Mouse (Mus musculus): Measurements from ENCODE around the gene Ankmy2. TPM values are rescaled to one million over a fixed set of nuclear protein-coding genes. Genes with fewer than 3 reads are reported as not detected.
A peak's percentile ranks its signal among the peaks of the same experiment; 100 is the strongest.

Gene Ankmy2
- 1 to 10 TPM; 4.0 to 6.6 (median 5.7) TPM for total RNA-seq (2022)

GRCm38 (mm10) chr12:36156637-36157303, at the start of gene Ankmy2:
Gene Ankmy2, plus strand, starts transcription at chr12:36157114.
- peak; percentile 73 to 86 for DNase-seq (ENCODE audit: low spot score in 2 of 2)

GRCm38 (mm10) chr12:36108442-36108841, 48.5 kb upstream of the Ankmy2 start:
- no peak for DNase-seq (ENCODE audit: low spot score in 2 of 2)

GRCm38 (mm10) chr12:36110457-36110856, 46.5 kb upstream of the Ankmy2 start:
- DNase-seq (ENCODE audit: low spot score in 2 of 2): no peak

GRCm38 (mm10) chr12:36111110-36111509, 45.8 kb upstream of the Ankmy2 start:
- DNase-seq (ENCODE audit: low spot score in 2 of 2): no peak

GRCm38 (mm10) chr12:36112081-36112480, 44.8 kb upstream of the Ankmy2 start:
- DNase-seq (ENCODE audit: low spot score in 2 of 2): no peak

GRCm38 (mm10) chr12:36117161-36117560, 39.8 kb upstream of the Ankmy2 start:
- no peak for DNase-seq (ENCODE audit: low spot score in 2 of 2)

- DNase-seq (ENCODE audit: low spot score in 2 of 2): no peak
These were observed 37.7 kb upstream of the Ankmy2 start for GRCm38 (mm10) chr12:36119244-36119643.

- DNase-seq (ENCODE audit: low spot score in 2 of 2): no peak
These were observed 30.9 kb upstream of the Ankmy2 start for GRCm38 (mm10) chr12:36126049-36126448.

GRCm38 (mm10) chr12:36129826-36130225, 27.1 kb upstream of the Ankmy2 start:
- DNase-seq (ENCODE audit: low spot score in 2 of 2): no peak

- no peak for DNase-seq (ENCODE audit: low spot score in 2 of 2)
These were observed 24.7 kb upstream of the Ankmy2 start for GRCm38 (mm10) chr12:36132254-36132653.

GRCm38 (mm10) chr12:36132668-36133067, 24.2 kb upstream of the Ankmy2 start:
- no peak for DNase-seq (ENCODE audit: low spot score in 2 of 2)

GRCm38 (mm10) chr12:36133547-36133946, 23.4 kb upstream of the Ankmy2 start:
- DNase-seq (ENCODE audit: low spot score in 2 of 2): no peak

- DNase-seq (ENCODE audit: low spot score in 2 of 2): no peak
These were observed 22.8 kb upstream of the Ankmy2 start for GRCm38 (mm10) chr12:36134111-36134510.

GRCm38 (mm10) chr12:36135409-36135808, 21.5 kb upstream of the Ankmy2 start:
- DNase-seq (ENCODE audit: low spot score in 2 of 2): no peak

GRCm38 (mm10) chr12:36136285-36136684, 20.6 kb upstream of the Ankmy2 start:
- DNase-seq (ENCODE audit: low spot score in 2 of 2): no peak

- DNase-seq (ENCODE audit: low spot score in 2 of 2): no peak
These were observed 19.7 kb upstream of the Ankmy2 start for GRCm38 (mm10) chr12:36137192-36137591.

GRCm38 (mm10) chr12:36140401-36140800, 16.5 kb upstream of the Ankmy2 start:
- DNase-seq (ENCODE audit: low spot score in 2 of 2): no peak

- no peak for DNase-seq (ENCODE audit: low spot score in 2 of 2)
These were observed 10.5 kb upstream of the Ankmy2 start for GRCm38 (mm10) chr12:36146230-36147011.

- no peak for DNase-seq (ENCODE audit: low spot score in 2 of 2)
These were observed 6.6 kb upstream of the Ankmy2 start for GRCm38 (mm10) chr12:36150265-36150664.

GRCm38 (mm10) chr12:36150737-36151136, 6.2 kb upstream of the Ankmy2 start:
- no peak for DNase-seq (ENCODE audit: low spot score in 2 of 2)

GRCm38 (mm10) chr12:36155141-36155641, 1.7 kb upstream of the Ankmy2 start:
- DNase-seq (ENCODE audit: low spot score in 2 of 2): peak in 1 of 2 experiments; percentile 22

- DNase-seq (ENCODE audit: low spot score in 2 of 2): peak in 1 of 2 experiments; percentile 45
These were observed 745 bp upstream of the Ankmy2 start for GRCm38 (mm10) chr12:36156101-36156636.
